Mouse (Mus musculus) limb, embryonic 10.5 days (tissue): ENCODE measurements around the gene Olfr1324. TPM values are rescaled to one million over a fixed set of nuclear protein-coding genes. Genes with fewer than 3 reads are reported as not detected.
"Not testable (repeated sequence)": the region's sequence is repeated elsewhere in the genome, so short reads cannot be mapped to it uniquely, and the experiment has no call there.

Experiments
- DNase-seq: peaks from one replicate; pipeline ENCODE4 v3.0.0-alpha.2; 2017; ENCODE audit warnings: low spot score
- H3K27ac ChIP-seq: fragments of 300-500 bp; sonication (generic); 2 replicates; pipeline ENCODE4 v1.5.1; 2016; ENCODE audit warnings: mild to moderate bottlenecking
- H3K27me3 ChIP-seq: fragments of 300-500 bp; sonication (generic); 2 replicates; pipeline ENCODE4 v1.6.1; 2016; ENCODE audit warnings: low read depth, mild to moderate bottlenecking; ENCODE audit not compliant: poor library complexity, severe bottlenecking
- H3K36me3 ChIP-seq: fragments of 300-500 bp; sonication (generic); 2 replicates; pipeline ENCODE4 v1.6.1; 2016; ENCODE audit warnings: mild to moderate bottlenecking, moderate library complexity
- H3K4me1 ChIP-seq: fragments of 300-500 bp; sonication (generic); 2 replicates; pipeline ENCODE4 v1.6.1; 2016
- H3K4me3 ChIP-seq: fragments of 300-500 bp; sonication (generic); 2 replicates; pipeline ENCODE4 v1.5.1; 2016; ENCODE audit warnings: mild to moderate bottlenecking, moderate library complexity
- H3K9me3 ChIP-seq: fragments of 300-500 bp; sonication (generic); replicated peaks from 2 replicates; pipeline ENCODE4 v1.6.1; 2016; ENCODE audit warnings: mild to moderate bottlenecking
- WGBS: fragments of 180-500 bp; shearing (Covaris S2); methylation state at CpG from one replicate; pipeline ENCODE4 v1.1.7; 2016; 5-methylcytosine and 5-hydroxymethylcytosine counted together
- polyA plus RNA-seq: library from polyadenylated mRNA; unstranded; fragments of >200 nt; fragmentation: Nextera tagmentation; extraction: Ambion mirVana; gene quantifications from 2 replicates; pipeline ENCODE4 v1.2.1, GENCODE M21; 2016

Olfr1324 gene
- not detected in 2 replicates for polyA plus RNA-seq

DNA sequence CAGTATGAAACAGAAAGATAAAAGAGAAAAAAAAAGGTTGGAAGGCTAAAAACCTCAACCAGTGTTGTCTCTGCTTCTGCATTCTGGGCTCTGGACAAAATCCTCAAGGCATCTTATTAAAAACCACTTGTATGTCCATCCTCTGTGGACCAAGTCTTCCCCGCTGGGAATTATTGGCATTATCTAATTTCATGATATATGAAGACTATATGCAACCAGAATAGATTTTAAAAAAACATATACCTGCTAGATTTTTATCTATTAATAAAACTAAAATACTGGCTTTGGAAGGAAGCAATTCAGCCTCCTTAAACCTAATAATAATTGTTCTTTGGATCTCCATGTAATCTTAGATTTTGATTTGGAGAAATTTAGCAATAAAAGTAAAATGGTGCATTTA is at the start of gene Olfr1324:
TSS of gene Olfr1324 (minus strand) at position 101 of the 400 bp plus-strand sequence.
- H3K4me3 ChIP-seq, result no peak within 1 kb of the TSS
- no peaks in the 10 kb centered on the region for H3K9me3 ChIP-seq
- WGBS, result 97% methylated on average over 1 of the region's 1 CpGs
- H3K27ac ChIP-seq, result no peak within 1 kb of the TSS
- no peaks in the 10 kb centered on the region for H3K4me1 ChIP-seq
- DNase-seq, result no peak
- H3K36me3 ChIP-seq, result no peaks in the 10 kb centered on the region
- no peaks in the 10 kb centered on the region for H3K27me3 ChIP-seq

DNA sequence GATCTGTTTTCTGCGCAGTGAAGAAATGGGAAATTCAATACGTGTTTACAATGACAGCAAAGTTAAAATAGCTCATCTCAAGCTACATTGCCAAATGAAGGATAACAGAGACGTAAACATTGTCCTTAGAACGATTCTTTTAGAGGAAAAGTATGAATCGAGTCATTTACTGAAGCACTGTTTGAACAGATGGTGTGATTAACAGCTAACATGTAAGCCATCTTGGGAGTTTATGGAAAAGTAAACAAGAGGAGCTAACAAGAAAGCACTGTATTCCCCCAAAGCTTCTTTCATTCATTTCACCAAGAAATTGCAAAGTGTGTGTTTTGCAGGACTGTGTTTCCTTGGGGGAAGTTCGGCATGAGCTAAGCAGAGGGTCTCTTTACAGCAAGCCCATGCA is 42.0 kb upstream of the Olfr1324 start:
- H3K4me3 ChIP-seq, H3K27me3 ChIP-seq, DNase-seq, H3K9me3 ChIP-seq, H3K27ac ChIP-seq, H3K36me3 ChIP-seq, H3K4me1 ChIP-seq: not testable (repeated sequence)
- 85% methylated on average over 6 of the region's 6 CpGs for WGBS

DNA sequence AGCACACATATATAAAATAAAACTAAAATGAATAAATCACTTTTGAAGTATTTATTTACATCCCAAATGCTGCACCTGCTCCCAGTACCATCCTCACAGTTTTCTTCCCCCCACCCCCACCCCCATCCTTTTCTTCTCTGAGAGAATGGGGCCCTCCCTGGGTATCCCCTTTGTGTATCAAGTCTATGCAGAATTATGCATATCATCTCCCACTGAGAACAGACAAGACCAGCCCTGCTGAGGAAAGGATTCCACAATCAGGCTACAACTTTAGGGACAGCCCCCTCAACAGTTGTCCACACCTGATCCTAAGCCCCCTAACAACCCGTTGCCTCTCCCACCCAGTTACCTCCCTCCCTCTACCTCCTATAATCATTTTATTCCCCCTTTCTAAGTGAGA is 27.8 kb upstream of the Olfr1324 start:
- 50% methylated on average over 1 of the region's 1 CpGs for WGBS
- no peaks in the 10 kb centered on the region for H3K4me1 ChIP-seq

DNA sequence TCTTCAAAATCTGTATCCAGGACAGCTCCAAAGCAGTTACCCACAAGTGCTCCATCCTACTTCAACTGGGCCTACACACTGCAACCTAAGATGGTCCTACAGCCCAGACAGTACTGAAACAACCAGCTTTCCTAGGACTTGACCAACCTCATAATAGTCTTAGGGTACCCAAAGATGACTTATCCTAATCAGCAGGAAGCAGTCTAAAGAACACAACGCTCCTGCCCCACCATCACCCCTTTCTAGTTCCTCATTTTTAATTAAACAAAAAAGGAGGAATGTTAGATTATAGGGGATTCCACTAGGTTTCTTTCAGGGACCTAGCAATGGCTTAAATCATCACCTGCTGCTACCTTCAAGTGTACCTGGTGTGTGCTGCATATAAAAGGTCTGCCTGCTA is 15.1 kb upstream of the Olfr1324 start:
- WGBS, result 69% methylated on average over 1 of the region's 1 CpGs
- Histone ChIP-seq H3K27ac (no peak overlapping the region), H3K27me3 (no peaks in the 10 kb centered on the region), H3K36me3 (no peaks in the 10 kb centered on the region), H3K9me3 (no peaks in the 10 kb centered on the region), H3K4me3 (no peak overlapping the region), H3K4me1 (no peaks in the 10 kb centered on the region)
- DNase-seq, result no peak

More for the DNA sequence above, 27.8 kb upstream of the Olfr1324 start:
- no peak for DNase-seq
- Histone ChIP-seq H3K27ac (no peak overlapping the region), H3K9me3 (no peaks in the 10 kb centered on the region), H3K36me3 (no peaks in the 10 kb centered on the region), H3K4me3 (no peak overlapping the region), H3K27me3 (no peaks in the 10 kb centered on the region)

DNA sequence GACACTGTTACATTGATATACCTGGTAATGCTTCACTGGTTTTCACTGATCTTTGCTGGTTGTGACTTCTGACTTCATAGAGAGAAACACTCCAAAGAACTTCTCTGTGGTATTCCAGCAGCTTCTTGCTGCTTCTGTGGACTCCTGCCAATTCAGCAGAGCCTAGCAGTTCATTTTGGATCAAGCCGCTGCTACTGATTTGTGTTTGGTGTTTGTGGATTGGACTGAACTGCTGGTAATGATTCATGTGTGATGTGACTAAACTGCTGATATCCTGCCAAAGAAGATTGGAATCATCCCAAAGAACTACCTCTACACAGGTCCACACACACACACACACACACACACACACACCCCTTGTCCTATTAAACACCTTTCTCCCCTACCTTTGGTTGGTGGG is 14.4 kb upstream of the Olfr1324 start:
- no peaks in the 10 kb centered on the region for H3K4me1 ChIP-seq
- no peaks in the 10 kb centered on the region for H3K27me3 ChIP-seq
- no peak for DNase-seq
- WGBS, result 84% methylated on average over 1 of the region's 1 CpGs
- H3K36me3 ChIP-seq, result no peaks in the 10 kb centered on the region
- no peaks in the 10 kb centered on the region for H3K9me3 ChIP-seq
- H3K27ac ChIP-seq, result no peak overlapping the region
- no peak overlapping the region for H3K4me3 ChIP-seq

DNA sequence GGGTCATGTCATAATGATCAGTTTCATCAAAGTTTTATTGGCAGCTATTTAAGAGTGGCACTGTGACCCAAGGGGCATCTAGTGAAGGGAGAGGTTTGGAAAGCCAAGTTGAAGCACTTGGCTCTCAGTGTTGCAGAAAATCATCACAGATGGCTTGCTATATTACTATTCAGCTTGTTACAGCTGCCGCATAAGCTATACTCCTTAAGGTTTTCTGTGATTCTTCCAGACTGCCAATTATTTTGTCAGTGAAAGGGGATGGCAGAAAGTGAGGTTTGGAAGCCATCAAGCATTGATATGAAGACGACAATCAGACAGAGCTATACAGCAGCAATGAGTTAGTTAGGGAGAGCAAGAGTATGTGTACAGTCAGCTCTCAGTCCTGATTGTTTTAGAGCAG is 4.2 kb upstream of the Olfr1324 start:
- no peak overlapping the region for H3K4me3 ChIP-seq
- no peaks in the 10 kb centered on the region for H3K9me3 ChIP-seq
- H3K4me1 ChIP-seq, result no peaks in the 10 kb centered on the region
- WGBS, result 86% methylated on average over 2 of the region's 2 CpGs
- no peaks in the 10 kb centered on the region for H3K27me3 ChIP-seq
- DNase-seq, result no peak
- no peak overlapping the region for H3K27ac ChIP-seq
- no peaks in the 10 kb centered on the region for H3K36me3 ChIP-seq

DNA sequence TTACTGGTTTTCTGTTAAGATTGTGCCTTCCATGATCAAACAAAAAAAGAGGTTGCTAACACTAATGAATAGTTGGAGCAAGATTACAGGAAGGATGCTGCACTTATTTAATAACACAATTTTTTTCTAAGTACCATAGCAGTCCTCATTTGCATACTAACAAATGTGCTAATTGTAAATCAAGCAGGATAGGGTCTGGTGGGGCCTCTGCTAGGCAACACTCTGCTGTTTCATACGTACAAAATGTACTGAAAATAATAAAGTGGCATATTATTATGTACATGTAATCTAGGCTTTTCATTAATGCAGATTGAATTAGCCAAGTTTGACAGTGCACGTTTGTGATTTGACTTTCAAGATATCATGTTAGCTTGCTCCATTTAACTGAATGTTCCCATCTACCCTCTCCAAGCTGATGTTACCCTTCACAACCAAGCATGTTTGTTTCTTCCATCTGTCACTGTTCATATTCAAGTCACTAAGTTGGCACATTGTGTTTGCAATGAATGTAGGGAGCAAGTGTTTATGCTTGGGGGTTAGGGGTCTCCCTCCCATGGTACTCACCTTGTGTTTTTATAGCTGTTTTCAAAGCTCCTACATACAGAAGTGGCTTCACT is 478 bp downstream of the Olfr1324 start:
- DNase-seq, result no peak
- no peaks in the 10 kb centered on the region for H3K36me3 ChIP-seq
- no peaks in the 10 kb centered on the region for H3K9me3 ChIP-seq
- 80% methylated on average over 2 of the region's 2 CpGs for WGBS
- no peak overlapping the region for H3K4me3 ChIP-seq
- no peaks in the 10 kb centered on the region for H3K27me3 ChIP-seq
- no peak overlapping the region for H3K27ac ChIP-seq
- H3K4me1 ChIP-seq, result no peaks in the 10 kb centered on the region

DNA sequence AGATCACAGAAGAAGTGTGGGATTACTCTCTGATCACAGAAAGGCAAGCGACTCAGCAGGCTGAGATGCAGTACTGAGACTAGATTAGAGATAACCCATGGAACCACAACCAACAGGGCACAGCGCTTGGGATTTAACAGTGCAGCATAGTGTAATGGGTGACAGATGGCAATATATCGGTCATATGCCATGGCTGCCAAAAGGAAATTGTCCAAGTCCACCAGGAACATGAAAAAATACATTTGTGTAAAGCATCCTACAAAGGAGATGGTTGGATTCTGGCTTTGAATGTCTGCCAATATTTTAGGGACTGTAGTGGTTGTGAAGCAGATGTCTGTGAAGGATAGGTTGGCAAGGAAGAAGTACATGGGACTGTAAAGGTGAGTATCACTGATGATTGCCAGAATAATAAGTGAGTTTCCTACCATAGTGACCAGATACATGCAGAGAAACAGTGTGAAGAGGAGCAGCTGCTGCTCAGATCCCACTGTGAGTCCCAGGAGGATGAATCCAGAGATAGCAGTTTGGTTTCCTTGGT is 2.3 kb downstream of the Olfr1324 start:
- no peaks in the 10 kb centered on the region for H3K9me3 ChIP-seq
- no peaks in the 10 kb centered on the region for H3K4me1 ChIP-seq
- no peaks in the 10 kb centered on the region for H3K36me3 ChIP-seq
- H3K27me3 ChIP-seq, result no peaks in the 10 kb centered on the region
- no peak overlapping the region for H3K4me3 ChIP-seq
- H3K27ac ChIP-seq, result no peak overlapping the region
- DNase-seq, result no peak
- WGBS, result 91% methylated on average over 3 of the region's 3 CpGs

DNA sequence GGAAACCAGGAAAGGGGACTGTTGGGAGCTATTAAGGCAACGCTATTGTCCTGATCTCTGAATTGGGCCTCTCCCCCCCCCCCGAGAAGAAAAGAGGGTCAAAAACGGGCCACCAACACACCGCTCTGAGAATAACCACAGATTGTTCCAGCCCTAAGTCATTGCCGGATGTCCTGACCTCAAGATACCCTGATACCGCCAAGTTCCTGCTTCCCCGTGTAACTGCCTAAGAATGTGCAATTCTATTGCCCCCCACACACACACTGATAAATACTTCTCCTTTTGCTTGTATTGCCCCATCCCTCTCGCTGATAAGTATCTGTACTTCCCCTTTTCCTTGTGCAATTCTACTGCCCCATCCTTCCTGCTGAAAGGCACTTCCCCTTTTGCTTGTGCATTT is 17.9 kb downstream of the Olfr1324 start:
- H3K36me3 ChIP-seq, H3K9me3 ChIP-seq, H3K27ac ChIP-seq, H3K27me3 ChIP-seq, H3K4me3 ChIP-seq, DNase-seq, H3K4me1 ChIP-seq: not testable (repeated sequence)
- WGBS, result 93% methylated on average over 6 of the region's 8 CpGs

DNA sequence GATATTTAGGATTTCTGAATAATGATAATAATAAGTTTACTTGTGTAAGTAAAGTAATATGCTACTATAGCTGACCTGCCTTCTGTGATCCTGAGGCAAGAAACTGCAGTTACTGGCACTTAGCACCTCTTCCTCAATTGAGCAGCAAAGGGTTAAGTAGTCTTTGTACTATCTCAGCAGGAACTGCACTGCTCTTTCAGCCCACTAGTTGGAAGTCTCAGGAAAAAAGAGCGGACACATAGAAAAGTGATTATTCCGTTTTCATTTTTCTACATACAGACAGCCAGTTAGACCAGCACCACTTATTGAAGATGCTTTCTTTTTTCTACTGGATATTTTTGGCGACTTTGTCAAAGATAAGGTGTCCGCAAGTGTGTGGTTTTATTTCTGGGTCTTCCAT is 37.7 kb downstream of the Olfr1324 start:
- H3K4me1 ChIP-seq, H3K27me3 ChIP-seq, H3K27ac ChIP-seq, DNase-seq, H3K36me3 ChIP-seq, H3K9me3 ChIP-seq, H3K4me3 ChIP-seq: not testable (repeated sequence)
- WGBS, result 81% methylated on average over 4 of the region's 4 CpGs

DNA sequence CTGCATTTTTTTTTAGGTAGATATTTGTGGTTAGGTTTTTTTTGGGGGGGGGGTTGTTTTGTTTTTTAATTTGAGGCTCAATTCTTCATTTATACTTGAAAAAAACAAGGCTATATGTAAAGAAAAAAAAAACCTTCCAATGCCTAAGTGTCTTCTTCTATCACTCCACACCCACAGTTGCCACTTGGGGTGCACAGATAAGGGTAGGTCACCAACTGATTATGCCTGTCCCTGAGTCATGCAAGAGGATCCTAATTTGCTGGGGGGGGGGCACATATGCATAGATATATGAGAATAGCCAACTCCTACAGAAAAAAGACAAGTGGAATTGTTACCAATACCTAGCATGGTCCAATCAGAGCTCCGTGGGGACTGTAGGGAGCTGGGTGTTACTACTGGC is 53.3 kb downstream of the Olfr1324 start:
- no peak for DNase-seq
- 0 out of 2 replicates have a peak, but pooled peaks cover 3% of the 10 kb centered on the region for H3K9me3 ChIP-seq
- 100% methylated on average over 1 of the region's 1 CpGs for WGBS

More for the DNA sequence above, 53.3 kb downstream of the Olfr1324 start:
- Histone ChIP-seq H3K27me3 (no peaks in the 10 kb centered on the region), H3K36me3 (no peaks in the 10 kb centered on the region), H3K4me1 (no peaks in the 10 kb centered on the region), H3K27ac (no peak overlapping the region), H3K4me3 (no peak overlapping the region)
